Mouse (Mus musculus) kidney, postnatal 0 days (tissue): ENCODE results near the gene Tbc1d22b. TPM values are rescaled to one million over a fixed set of nuclear protein-coding genes. Genes with fewer than 3 reads are reported as not detected.

Source experiments
- ATAC-seq: fragments of 200-750 bp; cut with Nextera tagmentation; replicated peaks from 2 replicates; pipeline ENCODE4 v1.8.0; 2017; ENCODE audit warnings: low read depth, moderate number of reproducible peaks, moderate TSS enrichment, moderate library complexity; ENCODE audit not compliant: low FRiP score
- DNase-seq: peaks from one replicate; pipeline ENCODE4 v3.0.0-alpha.2; 2016; ENCODE audit warnings: low spot score
- H3K27ac ChIP-seq: fragments of 300-500 bp; sonication (generic); 2 replicates; pipeline ENCODE4 v1.5.1; 2014; ENCODE audit warnings: mild to moderate bottlenecking
- H3K27me3 ChIP-seq: fragments of 300-500 bp; sonication (generic); 2 replicates; pipeline ENCODE4 v1.6.1; 2014; ENCODE audit warnings: low read length, mixed read lengths; ENCODE audit not compliant: insufficient read depth
- H3K36me3 ChIP-seq: fragments of 300-500 bp; sonication (generic); 2 replicates; pipeline ENCODE4 v1.6.1; 2014; ENCODE audit warnings: low read length, mixed read lengths; ENCODE audit not compliant: insufficient read depth
- H3K4me1 ChIP-seq: fragments of 300-500 bp; sonication (generic); replicated peaks from 2 replicates; pipeline ENCODE4 v1.6.1; 2014; ENCODE audit warnings: antibody characterized with exemption, low read length, mixed read lengths; ENCODE audit not compliant: insufficient read depth
- H3K4me2 ChIP-seq: fragments of 300-500 bp; sonication (generic); 2 replicates; pipeline ENCODE4 v1.6.1; 2014; ENCODE audit warnings: mild to moderate bottlenecking, low read length, moderate library complexity, mixed read lengths
- H3K4me3 ChIP-seq: fragments of 300-500 bp; sonication (generic); replicated peaks from 2 replicates; pipeline ENCODE4 v1.5.1; 2014; ENCODE audit warnings: low read depth, low read length
- H3K9ac ChIP-seq: fragments of 300-500 bp; sonication (generic); 2 replicates; pipeline ENCODE4 v1.6.1; 2014; ENCODE audit warnings: low read depth, low read length
- H3K9me3 ChIP-seq: fragments of 300-500 bp; sonication (generic); replicated peaks from 2 replicates; pipeline ENCODE4 v1.6.1; 2016; ENCODE audit warnings: low read length, inconsistent platforms, mixed read lengths
- CTCF ChIP-seq: IDR thresholded peaks from 2 replicates; pipeline ENCODE4 v1.5.1; 2016; ENCODE audit warnings: antibody characterized with exemption, low read depth, mild to moderate bottlenecking, moderate library complexity
- WGBS: fragments of 180-500 bp; shearing (Covaris S2); extraction: QIAGEN DNeasy Blood & Tissue Kit; methylation state at CpG from one replicate; pipeline ENCODE4 v1.1.7; 2014; 5-methylcytosine and 5-hydroxymethylcytosine counted together
- polyA plus RNA-seq: library from polyadenylated mRNA; unstranded; fragments of >200 nt; fragmentation: Nextera tagmentation; extraction: Ambion mirVana; gene quantifications from 2 replicates; pipeline ENCODE4 v1.2.1, GENCODE M21; 2015

The Tbc1d22b gene
- polyA plus RNA-seq, 1 experiment from 2014 or later, result 12.0 TPM

DNA sequence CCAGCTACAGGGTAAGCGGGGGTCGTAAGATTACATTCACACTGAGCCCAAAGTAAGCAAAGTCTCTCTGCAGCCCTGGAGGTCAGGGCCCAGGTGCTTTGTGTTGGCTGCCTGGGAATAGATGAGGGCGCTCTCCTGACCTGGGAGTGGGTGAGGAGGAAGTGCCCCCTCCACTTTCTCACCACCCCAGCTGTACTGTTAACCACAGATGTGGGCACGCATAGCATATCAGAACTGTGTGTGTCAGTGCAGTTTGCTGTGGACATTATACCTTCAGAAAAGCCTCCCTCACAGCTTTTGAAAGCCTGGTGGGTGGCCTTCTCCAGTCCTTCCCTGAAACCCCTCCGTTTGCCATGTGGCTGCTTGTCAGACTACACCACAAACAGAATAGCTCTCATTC lies 34.7 kb downstream of the Tbc1d22b start:
- peaks cover 28% of the 10 kb centered on the region for H3K36me3 ChIP-seq
- DNase-seq (no peak), ATAC-seq (no peak)
- no peak overlapping the region for H3K4me3 ChIP-seq
- no peaks in the 10 kb centered on the region for H3K27me3 ChIP-seq
- H3K4me1 ChIP-seq, result no peaks in the 10 kb centered on the region
- TF ChIP-seq CTCF, result no peak
- no peak overlapping the region for H3K9ac ChIP-seq
- H3K27ac ChIP-seq, result no peak overlapping the region
- 82% methylated on average over 5 of the region's 5 CpGs for WGBS
- H3K4me2 ChIP-seq, result no peak overlapping the region
- H3K9me3 ChIP-seq, result no peaks in the 10 kb centered on the region

DNA sequence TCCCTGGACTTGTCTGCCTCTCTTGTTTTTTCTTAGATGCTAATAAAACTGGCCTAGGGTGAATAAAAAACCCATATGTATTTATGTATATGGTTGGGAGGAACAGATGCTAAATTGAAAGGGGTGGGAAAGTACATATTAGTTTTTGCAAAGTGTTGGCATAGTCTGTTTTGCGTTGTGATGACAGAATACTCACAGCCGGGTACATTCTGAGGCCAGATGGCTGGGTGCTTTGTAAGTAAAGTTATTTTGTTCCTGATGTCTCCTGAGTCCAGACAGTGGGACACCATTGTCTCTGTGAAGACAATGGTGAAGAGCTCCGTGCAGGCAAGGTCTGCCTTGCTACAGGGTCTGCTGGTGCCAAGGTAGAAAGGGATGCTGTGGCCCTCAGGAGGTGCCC lies 35.2 kb downstream of the Tbc1d22b start:
- TF ChIP-seq CTCF, result no peak
- H3K4me1 ChIP-seq, result no peaks in the 10 kb centered on the region
- H3K36me3 ChIP-seq, result peaks cover 26% of the 10 kb centered on the region
- H3K27me3 ChIP-seq, result no peaks in the 10 kb centered on the region
- ATAC-seq, result no peak
- no peak overlapping the region for H3K4me2 ChIP-seq
- no peak overlapping the region for H3K4me3 ChIP-seq
- H3K27ac ChIP-seq, result no peak overlapping the region
- no peak for DNase-seq
- 95% methylated on average over 3 of the region's 3 CpGs for WGBS
- no peaks in the 10 kb centered on the region for H3K9me3 ChIP-seq
- no peak overlapping the region for H3K9ac ChIP-seq

DNA sequence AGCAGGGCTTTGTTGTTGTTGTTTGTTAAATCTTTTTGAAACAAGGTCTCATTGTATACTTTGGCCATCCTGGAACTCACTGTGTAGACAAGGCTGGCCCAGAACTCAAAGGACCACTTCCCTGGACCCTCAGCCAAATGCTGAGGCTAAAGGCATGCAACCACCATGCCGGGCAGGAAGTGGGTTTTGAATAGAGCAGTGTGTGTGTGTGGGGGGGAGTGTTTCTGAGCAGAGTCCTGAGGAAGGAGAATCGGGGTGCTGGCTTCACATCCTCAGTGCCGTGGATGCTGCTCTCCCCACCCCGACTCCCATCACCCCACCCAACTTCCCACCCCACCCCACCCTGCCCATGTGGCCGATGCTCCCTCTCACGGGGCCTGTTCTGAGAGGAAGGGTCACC lies 35.9 kb downstream of the Tbc1d22b start:
- H3K27me3 ChIP-seq, result no peaks in the 10 kb centered on the region

DNA sequence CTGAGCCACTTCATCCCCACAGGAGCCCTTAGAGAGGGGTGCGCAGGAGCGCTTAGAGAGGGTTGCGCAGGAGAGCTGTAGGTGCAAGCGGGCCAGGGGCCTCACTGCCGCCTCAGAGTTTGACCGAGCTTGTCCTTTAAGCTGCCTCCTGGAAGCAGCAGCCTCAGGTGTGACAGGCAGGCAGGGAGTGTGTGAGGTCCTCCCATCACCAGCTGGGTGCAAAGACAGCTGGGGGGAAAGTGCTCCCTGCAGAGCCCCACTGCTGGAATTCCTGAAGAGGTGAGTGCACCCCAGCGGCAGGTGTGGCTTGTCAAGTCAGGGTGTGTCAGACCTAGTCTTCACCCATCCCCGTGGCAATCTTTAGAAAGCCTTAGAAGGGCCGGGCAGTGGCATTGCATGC lies 37.3 kb downstream of the Tbc1d22b start:
- Histone ChIP-seq H3K4me1 (no peaks in the 10 kb centered on the region), H3K9ac (no peak overlapping the region), H3K4me2 (no peak overlapping the region), H3K27me3 (no peaks in the 10 kb centered on the region), H3K36me3 (peaks cover 22% of the 10 kb centered on the region), H3K9me3 (no peaks in the 10 kb centered on the region), H3K27ac (no peak overlapping the region), H3K4me3 (no peak overlapping the region)
- 82% methylated on average over 9 of the region's 9 CpGs for WGBS
- DNase-seq, result no peak
- no peak for TF ChIP-seq CTCF
- ATAC-seq, result no peak

More for the DNA sequence above, 35.9 kb downstream of the Tbc1d22b start:
- DNase-seq (no peak), ATAC-seq (no peak)
- 89% methylated on average over 6 of the region's 6 CpGs for WGBS
- no peak for TF ChIP-seq CTCF
- Histone ChIP-seq H3K4me2 (no peak overlapping the region), H3K36me3 (peaks cover 22% of the 10 kb centered on the region), H3K9ac (no peak overlapping the region), H3K4me1 (no peaks in the 10 kb centered on the region), H3K27ac (no peak overlapping the region), H3K4me3 (no peak overlapping the region), H3K9me3 (no peaks in the 10 kb centered on the region)

DNA sequence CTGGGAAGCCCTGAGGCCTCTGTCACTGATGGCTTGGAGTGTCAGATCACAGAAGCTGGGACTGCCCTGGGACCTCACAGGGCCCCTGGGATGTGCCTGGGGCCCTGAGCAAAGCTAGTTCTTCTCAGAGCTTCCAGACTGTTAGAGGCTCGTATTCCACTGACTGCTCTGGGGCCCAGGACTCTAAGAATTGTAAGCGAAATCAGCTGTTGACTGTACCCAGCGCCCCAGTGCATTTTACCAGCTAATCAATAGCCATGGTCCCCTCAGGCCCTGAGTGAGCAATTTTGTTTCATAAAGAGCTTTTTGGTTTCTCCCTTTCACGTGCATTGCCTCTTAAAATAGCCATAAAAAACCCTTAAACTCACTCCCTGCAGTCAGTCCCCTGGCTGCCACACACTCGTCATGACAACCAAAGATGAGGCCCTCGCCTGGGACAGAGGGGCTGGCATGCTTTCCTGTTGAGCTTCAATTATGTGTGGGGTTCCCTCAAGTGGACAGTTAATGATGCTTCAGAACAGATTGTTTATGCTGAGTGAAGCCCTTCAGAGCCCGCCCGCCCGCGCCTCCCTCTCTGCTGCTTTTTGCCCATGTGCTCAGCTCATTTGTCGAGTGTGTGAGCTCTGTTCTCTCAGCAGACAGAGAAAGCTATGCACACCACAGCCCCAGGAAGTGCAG lies 39.8 kb downstream of the Tbc1d22b start:
- WGBS, result 59% methylated on average over 11 of the region's 11 CpGs

DNA sequence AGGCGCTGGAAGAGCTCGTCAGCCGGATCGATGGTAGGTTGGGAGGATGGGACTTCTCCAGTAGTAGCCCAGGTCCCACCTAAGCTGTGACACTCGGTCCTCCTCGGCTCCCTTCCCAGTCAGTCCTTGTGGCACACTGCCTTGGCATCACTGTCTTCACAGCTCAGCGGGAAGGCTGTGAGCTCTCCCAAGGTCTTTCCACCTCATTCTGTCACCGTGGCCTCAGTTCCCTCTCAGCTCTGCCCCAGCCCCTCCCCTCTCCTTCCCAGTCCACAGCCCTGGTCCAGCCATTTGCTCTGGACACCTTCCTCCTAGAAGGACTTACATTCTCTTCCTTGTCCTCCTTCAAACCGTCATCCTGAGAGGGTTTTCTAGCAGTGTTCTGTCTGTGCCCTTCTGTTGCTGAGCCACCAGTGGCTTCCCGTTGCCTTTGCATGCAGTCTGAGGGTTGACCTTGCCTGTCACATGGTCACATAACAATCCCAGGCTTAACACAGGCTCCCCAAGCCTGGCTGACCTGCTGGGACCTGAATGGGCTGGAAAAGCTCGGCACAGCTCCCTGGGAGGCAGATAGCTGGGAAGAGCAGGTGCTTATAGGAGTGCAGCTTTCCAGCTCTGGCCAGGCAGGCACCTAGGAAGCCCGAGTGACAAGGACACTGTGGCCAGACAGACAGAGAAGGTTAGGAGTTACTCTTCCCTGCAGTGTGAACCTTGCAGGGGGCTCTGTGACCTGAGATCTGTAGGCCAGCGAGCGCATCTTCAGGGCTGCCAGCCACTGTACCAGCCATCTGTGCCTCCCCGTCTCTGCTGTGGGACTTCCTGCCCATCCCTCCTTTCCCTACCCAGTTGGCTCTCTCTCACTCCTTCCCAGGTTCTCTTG lies 46.5 kb downstream of the Tbc1d22b start:
- peak overlapping the region; percentile 25; the same call in 1 of the 2 replicates for H3K27ac ChIP-seq
- ATAC-seq (0 out of 2 replicates have a peak, but pooled peaks have one; percentile 21), DNase-seq (no peak)
- no peaks in the 10 kb centered on the region for H3K27me3 ChIP-seq
- no peak overlapping the region for H3K9ac ChIP-seq
- 77% methylated on average over 15 of the region's 15 CpGs for WGBS
- H3K9me3 ChIP-seq, result no peaks in the 10 kb centered on the region
- no peak for TF ChIP-seq CTCF
- H3K4me3 ChIP-seq, result no peak overlapping the region
- H3K4me2 ChIP-seq, result no peak overlapping the region
- no peaks in the 10 kb centered on the region for H3K4me1 ChIP-seq
- peaks cover 17% of the 10 kb centered on the region for H3K36me3 ChIP-seq

More for the DNA sequence above, 39.8 kb downstream of the Tbc1d22b start:
- no peak for TF ChIP-seq CTCF
- Histone ChIP-seq H3K4me3 (no peak overlapping the region), H3K27ac (no peak overlapping the region), H3K36me3 (peaks cover 12% of the 10 kb centered on the region), H3K9me3 (no peaks in the 10 kb centered on the region), H3K4me1 (no peaks in the 10 kb centered on the region), H3K4me2 (no peak overlapping the region), H3K27me3 (no peaks in the 10 kb centered on the region), H3K9ac (no peak overlapping the region)
- ATAC-seq, result no peak
- DNase-seq, result no peak
